Mouse (Mus musculus): ENCODE data around the gene Abhd6. TPM values are rescaled to one million over a fixed set of nuclear protein-coding genes. Genes with fewer than 3 reads are reported as not detected.

The Abhd6 gene
- total and polyA plus RNA-seq, 3 experiments = not detected

- no peak for DNase-seq (ENCODE audit: low spot score)
- Histone ChIP-seq H3K9me3 (replicated peaks) (no peaks in the 10 kb centered on the region), H3K4me3 (ENCODE audit: low read depth, low read length) (no peak overlapping the region), H3K27me3 (ENCODE audit: insufficient read depth, low read length) (no peaks in the 10 kb centered on the region), H3K4me1 (ENCODE audit: insufficient read depth, low read depth, low read length) (peaks cover 13% of the 10 kb centered on the region), H3K36me3 (replicated peaks) (peaks cover 33% of the 10 kb centered on the region)
- no peak for ATAC-seq (ENCODE audit: extremely low read depth, insufficient number of reproducible peaks, low FRiP score, poor library complexity, severe bottlenecking)
- TF ChIP-seq GATA1 (IDR thresholded peaks at IDR 0.05; ENCODE audit: borderline replicate concordance, low read length) (no peak), POLR2AphosphoS5 (IDR thresholded peaks at IDR 0.05; ENCODE audit: insufficient replicate concordance, low read depth, low read length) (no peak), GATA2 (IDR thresholded peaks at IDR 0.05; ENCODE audit: borderline replicate concordance, low read depth, low read length) (no peak), TAL1 (conservative IDR thresholded peaks at IDR 0.05; ENCODE audit: low read depth, low read length) (no peak), CTCF (IDR thresholded peaks at IDR 0.05; ENCODE audit: low read depth, low read length) (no peak)
These were observed 90.7 kb downstream of the Abhd6 start for GRCm38 (mm10) chr14:8093427-8093826.

- Histone ChIP-seq H3K36me3 (replicated peaks) (peaks cover 16% of the 10 kb centered on the region), H3K9me3 (replicated peaks) (no peaks in the 10 kb centered on the region), H3K4me1 (ENCODE audit: insufficient read depth, low read depth, low read length) (peaks cover 24% of the 10 kb centered on the region), H3K27me3 (ENCODE audit: insufficient read depth, low read length) (no peaks in the 10 kb centered on the region), H3K4me3 (ENCODE audit: low read depth, low read length) (no peak overlapping the region)
- no peak for DNase-seq (ENCODE audit: low spot score)
- ATAC-seq (ENCODE audit: extremely low read depth, insufficient number of reproducible peaks, low FRiP score, poor library complexity, severe bottlenecking) = no peak
- TF ChIP-seq POLR2AphosphoS5 (IDR thresholded peaks at IDR 0.05; ENCODE audit: insufficient replicate concordance, low read depth, low read length) (no peak), GATA1 (IDR thresholded peaks at IDR 0.05; ENCODE audit: borderline replicate concordance, low read length) (no peak), TAL1 (conservative IDR thresholded peaks at IDR 0.05; ENCODE audit: low read depth, low read length) (no peak), CTCF (IDR thresholded peaks at IDR 0.05; ENCODE audit: low read depth, low read length) (no peak)
These were observed 92.3 kb downstream of the Abhd6 start for GRCm38 (mm10) chr14:8094931-8095561.

GRCm38 (mm10) chr14:8095562-8095950 is 92.9 kb downstream of the Abhd6 start:
- DNase-seq (ENCODE audit: low spot score) (no peak), ATAC-seq (ENCODE audit: extremely low read depth, insufficient number of reproducible peaks, low FRiP score, poor library complexity, severe bottlenecking) (no peak)
- peaks cover 25% of the 10 kb centered on the region for H3K4me1 ChIP-seq (ENCODE audit: insufficient read depth, low read depth, low read length)
- no peak overlapping the region for H3K4me3 ChIP-seq (ENCODE audit: low read depth, low read length)
- H3K9me3 ChIP-seq (replicated peaks) = no peaks in the 10 kb centered on the region
- H3K27me3 ChIP-seq (ENCODE audit: insufficient read depth, low read length) = no peaks in the 10 kb centered on the region
- peaks cover 11% of the 10 kb centered on the region for H3K36me3 ChIP-seq (replicated peaks)
- TF ChIP-seq CTCF (IDR thresholded peaks at IDR 0.05; ENCODE audit: low read depth, low read length) = no peak
- no peak for TF ChIP-seq GATA2 (IDR thresholded peaks at IDR 0.05; ENCODE audit: borderline replicate concordance, low read depth, low read length)
- TF ChIP-seq POLR2AphosphoS5 (IDR thresholded peaks at IDR 0.05; ENCODE audit: insufficient replicate concordance, low read depth, low read length) = no peak
- no peak for TF ChIP-seq GATA1 (IDR thresholded peaks at IDR 0.05; ENCODE audit: borderline replicate concordance, low read length)
- TF ChIP-seq TAL1 (conservative IDR thresholded peaks at IDR 0.05; ENCODE audit: low read depth, low read length) = no peak

- ATAC-seq (ENCODE audit: extremely low read depth, insufficient number of reproducible peaks, low FRiP score, poor library complexity, severe bottlenecking) (peak; percentile 87), DNase-seq (ENCODE audit: low spot score) (peak; percentile 71)
- Histone ChIP-seq H3K36me3 (replicated peaks) (peaks cover 3% of the 10 kb centered on the region), H3K27me3 (ENCODE audit: insufficient read depth, low read length) (no peaks in the 10 kb centered on the region), H3K9me3 (replicated peaks) (no peaks in the 10 kb centered on the region), H3K4me3 (ENCODE audit: low read depth, low read length) (peak within 1 kb of the TSS; percentile 79), H3K4me1 (ENCODE audit: insufficient read depth, low read depth, low read length) (peaks cover 25% of the 10 kb centered on the region)
- TF ChIP-seq TAL1 (conservative IDR thresholded peaks at IDR 0.05; ENCODE audit: low read depth, low read length) = no peak
- no peak for TF ChIP-seq CTCF (IDR thresholded peaks at IDR 0.05; ENCODE audit: low read depth, low read length)
- TF ChIP-seq GATA2 (IDR thresholded peaks at IDR 0.05; ENCODE audit: borderline replicate concordance, low read depth, low read length) = no peak
- no peak for TF ChIP-seq POLR2AphosphoS5 (IDR thresholded peaks at IDR 0.05; ENCODE audit: insufficient replicate concordance, low read depth, low read length)
- TF ChIP-seq GATA1 (IDR thresholded peaks at IDR 0.05; ENCODE audit: borderline replicate concordance, low read length) = no peak
These were observed 95.4 kb downstream of the Abhd6 start, which contains the start of gene Pxk for GRCm38 (mm10) chr14:8097978-8098686. Gene Pxk (plus strand): TSS chr14:8098211.

GRCm38 (mm10) chr14:8098687-8098995 is 95.9 kb downstream of the Abhd6 start:
- DNase-seq (ENCODE audit: low spot score) (no peak), ATAC-seq (ENCODE audit: extremely low read depth, insufficient number of reproducible peaks, low FRiP score, poor library complexity, severe bottlenecking) (no peak)
- Histone ChIP-seq H3K9me3 (replicated peaks) (no peaks in the 10 kb centered on the region), H3K36me3 (replicated peaks) (peaks cover 3% of the 10 kb centered on the region), H3K4me1 (ENCODE audit: insufficient read depth, low read depth, low read length) (peaks cover 25% of the 10 kb centered on the region), H3K27me3 (ENCODE audit: insufficient read depth, low read length) (no peaks in the 10 kb centered on the region), H3K4me3 (ENCODE audit: low read depth, low read length) (peak overlapping the region; percentile 79)
- TF ChIP-seq CTCF (IDR thresholded peaks at IDR 0.05; ENCODE audit: low read depth, low read length) (no peak), POLR2AphosphoS5 (IDR thresholded peaks at IDR 0.05; ENCODE audit: insufficient replicate concordance, low read depth, low read length) (no peak), GATA2 (IDR thresholded peaks at IDR 0.05; ENCODE audit: borderline replicate concordance, low read depth, low read length) (no peak), GATA1 (IDR thresholded peaks at IDR 0.05; ENCODE audit: borderline replicate concordance, low read length) (no peak), TAL1 (conservative IDR thresholded peaks at IDR 0.05; ENCODE audit: low read depth, low read length) (no peak)

- ATAC-seq (ENCODE audit: extremely low read depth, insufficient number of reproducible peaks, low FRiP score, poor library complexity, severe bottlenecking) = no peak
- TF ChIP-seq POLR2AphosphoS5 (IDR thresholded peaks at IDR 0.05; ENCODE audit: insufficient replicate concordance, low read depth, low read length) (no peak), GATA2 (IDR thresholded peaks at IDR 0.05; ENCODE audit: borderline replicate concordance, low read depth, low read length) (no peak), CTCF (IDR thresholded peaks at IDR 0.05; ENCODE audit: low read depth, low read length) (no peak), GATA1 (IDR thresholded peaks at IDR 0.05; ENCODE audit: borderline replicate concordance, low read length) (no peak), TAL1 (conservative IDR thresholded peaks at IDR 0.05; ENCODE audit: low read depth, low read length) (no peak)
- H3K36me3 ChIP-seq (replicated peaks) = peaks cover 3% of the 10 kb centered on the region
- no peaks in the 10 kb centered on the region for H3K27me3 ChIP-seq (ENCODE audit: insufficient read depth, low read length)
- no peak for DNase-seq (ENCODE audit: low spot score)
- H3K4me3 ChIP-seq (ENCODE audit: low read depth, low read length) = no peak overlapping the region
- peaks cover 25% of the 10 kb centered on the region for H3K4me1 ChIP-seq (ENCODE audit: insufficient read depth, low read depth, low read length)
- no peaks in the 10 kb centered on the region for H3K9me3 ChIP-seq (replicated peaks)
These were observed 96.9 kb downstream of the Abhd6 start for GRCm38 (mm10) chr14:8099561-8100021.
